Mouse (Mus musculus): ENCODE results near the gene H2-Q6. TPM values are rescaled to one million over a fixed set of nuclear protein-coding genes. Genes with fewer than 3 reads are reported as not detected.
"Not testable (repeated sequence)": the region's sequence is repeated elsewhere in the genome, so short reads cannot be mapped to it uniquely, and the experiment has no call there.

The H2-Q6 gene
- polyA plus RNA-seq (2016; fragmentation: Nextera tagmentation; extraction: Ambion mirVana): 10.1 and 10.9 TPM in 2 replicates

DNA sequence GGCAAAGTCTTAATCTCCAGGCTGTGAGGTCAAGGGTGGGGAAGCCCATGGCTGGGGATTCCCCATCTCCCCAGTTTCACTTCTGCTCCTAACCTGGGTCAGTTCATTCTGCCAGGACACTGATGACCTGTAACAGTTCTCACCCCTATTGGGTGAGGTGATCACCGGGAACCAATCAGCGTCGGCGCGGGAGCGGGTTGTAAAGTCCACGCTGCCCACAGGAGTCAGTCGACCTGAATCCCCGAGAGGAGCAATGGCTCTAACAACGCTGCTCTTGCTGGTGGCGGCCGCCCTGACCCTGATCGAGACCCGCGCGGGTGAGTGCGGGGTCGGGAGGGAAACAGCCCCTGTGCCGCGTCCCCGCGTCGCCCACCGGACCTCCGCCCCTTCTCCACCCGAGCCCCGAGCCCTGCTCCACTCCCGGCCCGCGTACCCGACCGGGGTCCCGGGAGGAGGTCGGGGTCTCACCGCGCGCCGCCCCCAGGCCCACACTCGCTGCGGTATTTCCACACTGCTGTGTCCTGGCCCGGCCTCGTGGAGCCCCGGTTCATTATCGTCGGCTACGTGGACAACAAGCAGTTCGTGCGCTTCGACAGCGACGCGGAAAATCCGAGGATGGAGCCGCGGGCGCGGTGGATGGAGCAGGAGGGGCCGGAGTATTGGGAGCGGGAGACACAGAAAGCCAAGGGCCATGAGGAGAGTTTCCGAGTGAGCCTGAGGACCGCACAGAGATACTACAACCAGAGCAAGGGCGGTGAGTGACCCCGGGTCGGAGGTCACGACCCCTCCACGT, at the start of gene H2-Q6:
TSS of gene H2-Q6 (plus strand) at position 227 of the 793 bp plus-strand sequence.
- peak; percentile 70 for ATAC-seq
- Histone ChIP-seq H3K27ac (0 out of 2 replicates have a peak within 1 kb of the TSS, but pooled peaks have one; percentile 40), H3K4me3 (peak within 1 kb of the TSS; percentile 28), H3K4me2 (peak within 1 kb of the TSS; percentile 47), H3K27me3 (replicated peaks) (peaks cover 59% of the 10 kb centered on the region), H3K9ac (0 out of 2 replicates have a peak within 1 kb of the TSS, but pooled peaks have one; percentile 39)
- not testable (repeated sequence) for H3K9me3 ChIP-seq (replicated peaks); H3K4me1 ChIP-seq; H3K36me3 ChIP-seq
- 4% methylated on average over 62 of the region's 66 CpGs for WGBS (ENCODE audit: insufficient replicate concordance)

DNA sequence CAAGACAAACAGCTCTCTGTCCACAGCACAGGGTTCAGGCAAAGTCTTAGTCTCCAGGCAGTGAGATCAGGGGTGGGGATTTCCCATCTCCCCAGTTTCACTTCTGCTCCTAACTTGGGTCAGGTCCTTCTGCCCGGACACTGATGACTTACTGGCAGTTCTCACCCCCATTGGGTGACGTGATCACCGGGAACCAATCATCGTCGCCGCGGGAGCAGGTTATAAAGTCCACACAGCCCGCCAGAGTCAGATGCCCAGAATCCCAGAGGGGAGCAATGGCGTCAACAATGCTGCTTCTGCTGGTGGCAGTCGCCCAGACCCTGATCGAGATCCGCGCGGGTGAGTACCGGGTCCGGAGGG, 45.3 kb upstream of the H2-Q6 start, which contains the start of gene H2-Q4:
TSS of gene H2-Q4 (plus strand) at position 249 of the 360 bp plus-strand sequence.
- WGBS (ENCODE audit: insufficient replicate concordance): under 1% methylated on average over 16 of the region's 16 CpGs
- Histone ChIP-seq H3K36me3 (no peaks in the 10 kb centered on the region), H3K9ac (peak within 1 kb of the TSS; percentile 63), H3K4me3 (peak within 1 kb of the TSS; percentile 63), H3K27me3 (replicated peaks) (peaks cover 36% of the 10 kb centered on the region), H3K9me3 (replicated peaks) (no peaks in the 10 kb centered on the region), H3K4me2 (peak within 1 kb of the TSS; percentile 81), H3K4me1 (peaks cover 10% of the 10 kb centered on the region; the same call in 1 of the 2 replicates), H3K27ac (no peak within 1 kb of the TSS)
- peak; percentile 73 for ATAC-seq

DNA sequence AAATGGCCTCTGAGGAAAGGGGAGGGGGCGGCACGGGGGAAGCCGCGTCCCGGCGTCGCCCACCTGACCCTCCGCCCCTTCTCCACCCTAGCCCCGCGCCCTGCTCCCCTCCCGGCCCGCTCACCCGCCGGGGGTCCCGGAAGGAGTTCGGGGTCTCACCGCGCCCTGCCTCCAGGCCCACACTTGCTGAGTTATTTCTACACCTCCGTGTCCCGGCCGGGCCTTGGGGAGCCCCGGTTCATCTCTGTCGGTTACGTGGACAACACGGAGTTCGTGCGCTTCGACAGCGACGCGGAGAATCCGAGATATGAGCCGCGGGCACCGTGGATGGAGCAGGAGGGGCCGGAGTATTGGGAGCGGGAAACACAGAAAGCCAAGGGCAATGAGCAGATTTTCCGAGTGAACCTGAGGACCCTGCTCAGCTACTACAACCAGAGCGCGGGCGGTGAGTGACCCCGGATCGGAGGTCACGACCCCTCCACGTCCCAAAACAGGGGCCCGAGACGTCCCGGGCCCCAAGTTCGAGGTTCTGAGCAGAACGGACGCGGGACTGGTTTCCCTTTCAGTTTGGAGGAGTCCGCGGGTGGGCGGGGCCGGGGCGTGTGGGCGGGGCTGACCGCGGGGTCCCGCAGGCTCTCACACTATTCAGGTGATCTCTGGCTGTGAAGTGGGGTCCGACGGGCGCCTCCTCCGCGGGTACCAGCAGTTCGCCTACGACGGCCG, 44.8 kb upstream of the H2-Q6 start:
- H3K4me2 ChIP-seq: peak overlapping the region; percentile 81
- H3K27me3 ChIP-seq (replicated peaks): peaks cover 36% of the 10 kb centered on the region
- ATAC-seq: peak; percentile 46
- H3K4me1 ChIP-seq: peaks cover 10% of the 10 kb centered on the region; the same call in 1 of the 2 replicates
- no peaks in the 10 kb centered on the region for H3K36me3 ChIP-seq
- H3K9me3 ChIP-seq (replicated peaks): no peaks in the 10 kb centered on the region
- H3K27ac ChIP-seq: no peak overlapping the region
- 2% methylated on average over 68 of the region's 70 CpGs for WGBS (ENCODE audit: insufficient replicate concordance)
- peak overlapping the region; percentile 63 for H3K9ac ChIP-seq
- H3K4me3 ChIP-seq: peak overlapping the region; percentile 63

DNA sequence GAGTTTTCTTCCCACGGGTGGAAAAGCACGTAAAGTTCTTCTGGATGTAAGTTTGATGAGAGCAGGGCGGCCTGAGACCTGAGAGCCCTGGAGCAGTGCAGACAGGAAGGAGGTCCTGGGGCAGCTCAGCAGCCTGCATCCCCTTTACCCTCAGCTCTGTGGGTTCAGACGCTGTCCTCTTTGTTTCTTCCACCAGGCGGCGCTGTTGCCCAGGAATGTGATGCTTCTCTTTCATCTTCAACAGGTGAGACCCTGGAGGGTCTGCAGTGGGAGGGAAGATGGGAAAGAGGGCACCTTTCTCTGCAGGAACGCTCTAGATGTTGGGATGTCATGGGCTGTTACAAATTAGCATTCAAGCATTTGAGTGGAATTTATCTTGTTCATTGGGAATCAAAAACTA, 34.9 kb upstream of the H2-Q6 start:
- H3K4me3 ChIP-seq; H3K27ac ChIP-seq; H3K9me3 ChIP-seq (replicated peaks); H3K36me3 ChIP-seq; H3K9ac ChIP-seq; ATAC-seq; H3K4me2 ChIP-seq; H3K4me1 ChIP-seq: not testable (repeated sequence)
- H3K27me3 ChIP-seq (replicated peaks): peaks cover 14% of the 10 kb centered on the region
- 6% methylated on average over 7 of the region's 7 CpGs for WGBS (ENCODE audit: insufficient replicate concordance)

DNA sequence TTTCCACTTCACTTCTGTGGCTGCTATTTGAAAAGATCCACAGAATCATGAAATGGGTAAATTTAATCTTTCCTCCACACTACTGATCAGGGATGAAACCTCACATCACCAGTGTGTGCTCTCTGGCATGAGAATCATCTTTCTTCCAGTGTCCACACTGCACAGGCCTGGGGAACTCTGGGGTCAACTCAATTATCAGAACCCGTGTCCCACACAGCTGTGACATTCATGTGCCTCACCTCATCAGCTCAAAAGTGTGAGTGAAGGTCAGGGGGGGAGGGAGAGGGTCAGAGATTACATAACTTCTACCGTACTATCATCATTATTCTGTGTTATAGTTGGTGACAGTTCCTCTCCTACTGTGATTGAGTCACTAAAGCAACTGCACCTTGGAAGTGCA, 32.0 kb upstream of the H2-Q6 start:
- H3K36me3 ChIP-seq; ATAC-seq; H3K9ac ChIP-seq; H3K27ac ChIP-seq; H3K4me3 ChIP-seq; H3K9me3 ChIP-seq (replicated peaks); H3K4me2 ChIP-seq; H3K4me1 ChIP-seq: not testable (repeated sequence)
- WGBS (ENCODE audit: insufficient replicate concordance): 51% methylated on average over 2 of the region's 2 CpGs
- peaks cover 21% of the 10 kb centered on the region for H3K27me3 ChIP-seq (replicated peaks)

DNA sequence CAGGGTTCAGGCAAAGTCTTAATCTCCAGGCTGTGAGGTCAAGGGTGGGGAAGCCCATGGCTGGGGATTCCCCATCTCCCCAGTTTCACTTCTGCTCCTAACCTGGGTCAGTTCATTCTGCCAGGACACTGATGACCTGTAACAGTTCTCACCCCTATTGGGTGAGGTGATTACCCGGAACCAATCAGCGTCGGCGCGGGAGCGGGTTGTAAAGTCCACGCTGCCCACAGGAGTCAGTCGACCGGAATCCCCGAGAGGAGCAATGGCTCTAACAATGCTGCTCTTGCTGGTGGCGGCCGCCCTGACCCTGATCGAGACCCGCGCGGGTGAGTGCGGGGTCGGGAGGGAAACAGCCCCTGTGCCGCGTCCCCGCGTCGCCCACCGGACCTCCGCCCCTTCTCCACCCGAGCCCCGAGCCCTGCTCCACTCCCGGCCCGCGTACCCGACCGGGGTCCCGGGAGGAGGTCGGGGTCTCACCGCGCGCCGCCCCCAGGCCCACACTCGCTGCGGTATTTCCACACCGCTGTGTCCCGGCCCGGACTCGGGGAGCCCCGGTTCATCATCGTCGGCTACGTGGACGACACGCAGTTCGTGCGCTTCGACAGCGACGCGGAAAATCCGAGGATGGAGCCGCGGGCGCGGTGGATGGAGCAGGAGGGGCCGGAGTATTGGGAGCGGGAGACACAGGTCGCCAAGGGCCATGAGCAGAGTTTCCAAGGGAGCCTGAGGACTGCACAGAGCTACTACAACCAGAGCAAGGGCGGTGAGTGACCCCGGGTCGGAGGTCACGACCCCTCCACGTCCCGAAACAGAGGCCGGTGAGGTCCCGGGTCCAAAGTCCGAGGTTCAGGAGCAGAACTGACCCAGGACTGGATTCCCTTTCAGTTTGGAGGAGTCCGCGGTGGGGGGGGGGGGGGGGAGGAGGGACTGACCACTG, 30.5 kb upstream of the H2-Q6 start:
- not testable (repeated sequence) for H3K9ac ChIP-seq
- 4% methylated on average over 54 of the region's 75 CpGs for WGBS (ENCODE audit: insufficient replicate concordance)
- H3K4me2 ChIP-seq: peak overlapping the region; percentile 38

DNA sequence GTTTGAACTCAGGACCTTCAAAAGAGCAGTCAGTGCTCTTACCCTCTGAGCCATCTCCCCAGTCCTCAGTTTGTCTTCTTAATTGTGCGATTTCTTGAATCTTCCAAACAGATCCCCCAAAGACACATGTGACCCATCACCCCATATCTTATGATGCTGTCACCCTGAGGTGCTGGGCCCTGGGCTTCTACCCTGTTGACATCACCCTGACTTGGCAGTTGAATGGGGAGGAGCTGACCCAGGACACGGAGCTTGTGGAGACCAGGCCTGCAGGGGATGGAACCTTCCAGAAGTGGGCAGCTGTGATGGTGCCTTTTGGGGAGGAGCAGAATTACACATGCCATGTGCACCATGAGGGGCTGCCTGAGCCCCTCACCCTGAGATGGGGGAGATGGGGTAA, 27.7 kb upstream of the H2-Q6 start:
- not testable (repeated sequence) for ATAC-seq; H3K36me3 ChIP-seq; H3K27ac ChIP-seq; H3K4me1 ChIP-seq; H3K9ac ChIP-seq; H3K9me3 ChIP-seq (replicated peaks); H3K4me2 ChIP-seq; H3K4me3 ChIP-seq
- H3K27me3 ChIP-seq (replicated peaks): peaks cover 21% of the 10 kb centered on the region
- 65% methylated on average over 2 of the region's 2 CpGs for WGBS (ENCODE audit: insufficient replicate concordance)

More for the DNA sequence above, 30.5 kb upstream of the H2-Q6 start:
- H3K27ac ChIP-seq; H3K9me3 ChIP-seq (replicated peaks); H3K36me3 ChIP-seq; H3K4me1 ChIP-seq; H3K4me3 ChIP-seq: not testable (repeated sequence)
- peak; percentile 73 for ATAC-seq
- peaks cover 21% of the 10 kb centered on the region for H3K27me3 ChIP-seq (replicated peaks)

DNA sequence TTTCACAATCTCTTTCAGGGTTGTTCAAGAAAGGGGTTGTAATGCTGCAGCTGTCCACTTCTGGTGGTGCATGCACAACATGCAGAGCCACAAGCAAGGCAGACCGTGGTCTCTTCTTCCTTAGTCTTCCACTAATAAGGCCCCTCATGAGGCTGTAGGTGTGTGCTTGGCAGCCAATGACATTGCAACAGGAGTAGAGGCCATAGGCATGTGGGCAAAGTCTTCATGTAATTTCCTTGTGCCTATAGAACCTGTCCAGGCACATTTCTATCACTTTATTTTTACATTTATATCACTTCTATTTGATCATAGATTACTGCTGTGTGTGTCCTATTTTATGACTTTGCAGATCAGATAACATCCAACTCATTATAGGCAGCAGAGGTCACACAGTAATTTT, 11.6 kb upstream of the H2-Q6 start:
- not testable (repeated sequence) for H3K27ac ChIP-seq; H3K4me1 ChIP-seq; ATAC-seq; H3K4me2 ChIP-seq; H3K9ac ChIP-seq; H3K4me3 ChIP-seq; H3K9me3 ChIP-seq (replicated peaks); H3K36me3 ChIP-seq; H3K27me3 ChIP-seq (replicated peaks)
- no CpG with 5 or more reads among the region's 1 CpGs for WGBS (ENCODE audit: insufficient replicate concordance)

DNA sequence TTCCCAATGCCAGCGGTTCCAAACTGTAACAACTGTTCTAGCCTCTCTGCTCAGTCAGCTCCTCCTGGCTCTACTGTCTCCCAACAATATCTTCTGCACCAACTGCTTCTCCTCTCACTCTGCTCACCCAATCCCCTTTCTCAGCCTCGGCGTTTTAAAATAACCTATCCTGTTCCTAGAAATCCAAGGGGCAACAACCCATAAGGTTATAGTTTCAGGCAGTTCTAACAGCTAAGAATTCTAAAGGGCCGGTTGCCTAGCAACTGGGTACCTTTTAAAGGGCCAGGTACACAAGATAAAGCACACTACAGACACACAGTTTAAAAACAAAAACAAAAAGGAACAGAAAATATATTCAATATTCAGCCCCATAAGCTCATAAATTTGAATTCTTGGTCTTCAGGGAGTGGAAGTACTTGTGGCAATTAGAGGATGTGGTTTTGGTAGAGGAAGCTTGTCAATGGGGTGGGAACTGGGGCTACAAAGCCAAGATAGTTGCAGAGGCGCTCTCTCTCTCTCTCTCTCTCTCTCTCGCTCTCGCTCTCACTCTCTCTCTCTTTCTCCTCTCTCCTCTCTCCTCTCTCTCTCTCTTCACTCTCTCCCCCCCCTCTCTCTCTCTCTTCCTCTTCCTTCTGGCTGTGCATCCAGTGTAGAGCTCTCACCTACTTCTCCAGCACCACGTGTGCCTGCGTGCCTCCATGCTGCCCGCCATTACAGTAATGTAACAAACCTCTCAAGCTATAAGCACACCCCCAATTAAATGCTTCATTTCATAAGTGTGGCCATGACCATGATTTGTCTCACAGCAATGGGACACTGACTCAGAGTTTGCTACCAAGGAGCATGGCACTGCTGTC, 9.1 kb upstream of the H2-Q6 start:
- not testable (repeated sequence) for H3K36me3 ChIP-seq; ATAC-seq; H3K27ac ChIP-seq; H3K9me3 ChIP-seq (replicated peaks); H3K4me3 ChIP-seq; H3K4me1 ChIP-seq; H3K9ac ChIP-seq; H3K4me2 ChIP-seq
- peaks cover 15% of the 10 kb centered on the region for H3K27me3 ChIP-seq (replicated peaks)
- 0% methylated on average over 2 of the region's 10 CpGs for WGBS (ENCODE audit: insufficient replicate concordance)

DNA sequence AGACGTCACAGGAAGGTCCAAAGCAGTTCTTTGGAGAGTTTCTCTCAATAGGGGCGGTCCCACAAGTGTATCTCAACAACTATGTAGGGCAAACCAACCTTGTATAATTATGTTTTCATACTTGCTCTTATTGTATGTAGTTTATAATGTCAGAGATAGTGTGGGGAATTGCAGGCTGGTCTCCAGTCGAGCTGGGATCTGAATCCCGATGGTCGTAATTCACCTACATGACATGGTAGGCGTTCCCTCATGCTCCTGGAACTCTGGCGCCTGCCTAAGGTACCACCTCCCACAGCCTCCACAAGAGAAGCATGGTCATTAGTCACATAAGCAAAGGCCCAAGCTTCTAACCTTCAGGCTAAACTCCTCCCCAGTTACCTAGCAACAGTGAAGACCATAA, 5.9 kb upstream of the H2-Q6 start:
- Histone ChIP-seq H3K27ac (no peak overlapping the region), H3K9me3 (replicated peaks) (no peaks in the 10 kb centered on the region), H3K9ac (no peak overlapping the region), H3K36me3 (no peaks in the 10 kb centered on the region), H3K4me2 (no peak overlapping the region), H3K27me3 (replicated peaks) (peaks cover 31% of the 10 kb centered on the region), H3K4me3 (no peak overlapping the region), H3K4me1 (no peaks in the 10 kb centered on the region)
- WGBS (ENCODE audit: insufficient replicate concordance): 60% methylated on average over 7 of the region's 7 CpGs
- no peak for ATAC-seq

DNA sequence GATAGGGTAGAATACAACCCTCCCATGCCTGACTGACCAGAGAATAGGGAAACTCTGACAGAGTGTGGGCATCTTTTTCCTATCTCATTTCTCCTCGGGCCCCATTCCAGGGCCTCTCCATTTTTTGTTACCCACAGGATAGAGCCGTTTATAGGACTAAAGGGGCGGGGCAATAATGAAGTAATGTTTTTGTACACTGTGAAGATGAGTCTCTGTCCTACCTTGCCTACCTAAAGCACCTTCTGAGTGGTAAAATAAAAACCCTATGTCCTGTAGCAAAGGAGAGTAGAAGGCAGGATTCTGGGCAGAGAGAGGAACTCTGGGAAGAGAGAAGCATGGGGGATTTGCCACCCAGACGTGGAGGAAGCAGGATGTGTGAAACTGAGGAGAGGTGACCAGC, 5.1 kb upstream of the H2-Q6 start:
- not testable (repeated sequence) for H3K27ac ChIP-seq; H3K4me3 ChIP-seq; H3K4me1 ChIP-seq; H3K9ac ChIP-seq; H3K9me3 ChIP-seq (replicated peaks); H3K4me2 ChIP-seq; H3K36me3 ChIP-seq
- peak; percentile 42; the same call in 1 of the 2 replicates for ATAC-seq
- 45% methylated on average over 4 of the region's 4 CpGs for WGBS (ENCODE audit: insufficient replicate concordance)
- peaks cover 36% of the 10 kb centered on the region for H3K27me3 ChIP-seq (replicated peaks)
